Mouse (Mus musculus) T-helper 1 cell (primary cell): ENCODE data around the gene Cdk2.

Experiments used
- in situ Hi-C: fragments of 300-600 bp; cut with MboI, MseI; formaldehyde crosslinking; loops from one replicate; pipeline ENCODE4 v1.15.1; 2025; ENCODE audit warnings: high pct_unique_total_duplicates

Gene Cdk2

GRCm38 (mm10) chr10:128656731-128657130 lies 48.1 kb downstream of the Cdk2 start:
- in situ Hi-C loops = no loop called here

GRCm38 (mm10) chr10:128655254-128655653 lies 49.6 kb downstream of the Cdk2 start:
- in situ Hi-C loops = no loop called here

- in situ Hi-C loops = no loop called here
Observed at GRCm38 (mm10) chr10:128653866-128654265, 51.0 kb downstream of the Cdk2 start.
